In genomic region chr13:55361145-55361544, GRCm38 (mm10) we compare ENCODE assay signal across 10 mouse cellular contexts. TPM values are rescaled to one million over a fixed set of nuclear protein-coding genes. Genes with fewer than 3 reads are reported as not detected.
DNase-seq lines count a peak whose midpoint lies in the region; ATAC-seq and TF ChIP-seq lines count a peak whose summit lies in the region.
"Had no signal": no experiment of that assay in that cellular context is flagged by ENCODE, and none has a peak within 500 bp of the region (broad histone marks: within the 10 kb centered on the region; RNA-seq: fewer than 3 reads in every experiment).

No protein-coding gene starts in this region.

- no peaks in the 10 kb centered on the region for H3K9me3 ChIP-seq in megakaryocyte, embryonic 14.5 days
- no peaks in the 10 kb centered on the region for H3K9me3 ChIP-seq in forebrain, embryonic 13.5 days (replicated peaks)
- no peaks in the 10 kb centered on the region for H3K9me3 ChIP-seq in limb, embryonic 15.5 days
- H3K9me3 ChIP-seq in stomach, embryonic 16.5 days (replicated peaks; ENCODE audit: control insufficient read depth, low read length), result no peaks in the 10 kb centered on the region

- TF ChIP-seq POLR2A in cerebellum, adult 2 months (IDR thresholded peaks at IDR 0.05; ENCODE audit: borderline replicate concordance, insufficient read depth, low read length), result no peak

- no peak overlapping the region for H3K27ac ChIP-seq in forebrain, embryonic 13.5 days
- H3K27ac ChIP-seq in limb, embryonic 15.5 days, result no peak overlapping the region
- no peak overlapping the region for H3K27ac ChIP-seq in stomach, embryonic 16.5 days (ENCODE audit: low read length)
- H3K27ac ChIP-seq in cerebellum, adult 2 months (ENCODE audit: insufficient read depth, low read length), result no peak overlapping the region

- no peak for ATAC-seq in megakaryocyte, adult 5-6 weeks (ENCODE audit: poor library complexity, severe bottlenecking)
- ATAC-seq in forebrain, embryonic 13.5 days, result no peak
- ATAC-seq in limb, embryonic 15.5 days (ENCODE audit: insufficient number of reproducible peaks, low FRiP score, low TSS enrichment, low read depth), result no peak
- no peak for ATAC-seq in stomach, embryonic 16.5 days (ENCODE audit: insufficient read depth, low FRiP score)

- DNase-seq in embryo, embryonic 11 days, result no peak
- no peak for DNase-seq in adrenal gland, postnatal 4 days (ENCODE audit: low spot score in 2 of 2)
- no peak for DNase-seq in cerebellum, adult 2 months
- DNase-seq: adrenal gland, adult 2 months; right cerebral cortex, postnatal 14 days had no signal

- peaks cover 53% of the 10 kb centered on the region for H3K36me3 ChIP-seq in megakaryocyte, embryonic 14.5 days (replicated peaks; ENCODE audit: low read length)
- peaks cover 49% of the 10 kb centered on the region for H3K36me3 ChIP-seq in forebrain, embryonic 13.5 days (ENCODE audit: poor library complexity, severe bottlenecking)
- H3K36me3 ChIP-seq in limb, embryonic 15.5 days, result peaks cover 39% of the 10 kb centered on the region
- H3K36me3 ChIP-seq in stomach, embryonic 16.5 days (ENCODE audit: control insufficient read depth, insufficient read depth, low read length), result peaks cover 16% of the 10 kb centered on the region; the same call in 1 of the 2 replicates

- TF ChIP-seq CTCF in cerebellum, adult 2 months (IDR thresholded peaks at IDR 0.05; ENCODE audit: borderline replicate concordance, insufficient read depth, low read depth, low read length), result no peak

- H3K9ac ChIP-seq in forebrain, embryonic 13.5 days, result peak overlapping the region; percentile 93; the same call in 1 of the 2 replicates
- no peak overlapping the region for H3K9ac ChIP-seq in limb, embryonic 15.5 days
- peak overlapping the region; percentile 96 for H3K9ac ChIP-seq in stomach, embryonic 16.5 days (ENCODE audit: low read length)

- H3K4me1 ChIP-seq in megakaryocyte, embryonic 14.5 days, result peaks cover 66% of the 10 kb centered on the region
- peaks cover 25% of the 10 kb centered on the region for H3K4me1 ChIP-seq in forebrain, embryonic 13.5 days
- H3K4me1 ChIP-seq in limb, embryonic 15.5 days, result peaks cover 20% of the 10 kb centered on the region
- H3K4me1 ChIP-seq in stomach, embryonic 16.5 days (ENCODE audit: control insufficient read depth, insufficient read depth, low read length), result peaks cover 14% of the 10 kb centered on the region
- peaks cover 5% of the 10 kb centered on the region for H3K4me1 ChIP-seq in cerebellum, adult 2 months (ENCODE audit: control insufficient read depth, insufficient read depth, low read length)

- H3K4me2 ChIP-seq in forebrain, embryonic 13.5 days, result peak overlapping the region; percentile 91
- peak overlapping the region; percentile 67 for H3K4me2 ChIP-seq in limb, embryonic 15.5 days
- peak overlapping the region; percentile 77 for H3K4me2 ChIP-seq in stomach, embryonic 16.5 days (ENCODE audit: low read depth, low read length)

- peak overlapping the region; percentile 100 for H3K4me3 ChIP-seq in megakaryocyte, embryonic 14.5 days (replicated peaks)
- H3K4me3 ChIP-seq in forebrain, embryonic 13.5 days, result peak overlapping the region; percentile 98
- peak overlapping the region; percentile 90 for H3K4me3 ChIP-seq in limb, embryonic 15.5 days
- peak overlapping the region; percentile 99 for H3K4me3 ChIP-seq in stomach, embryonic 16.5 days (replicated peaks; ENCODE audit: low read length)
- no peak overlapping the region for H3K4me3 ChIP-seq in cerebellum, adult 2 months (replicated peaks; ENCODE audit: insufficient read depth, low read depth, low read length)

- H3K27me3 ChIP-seq in megakaryocyte, embryonic 14.5 days (replicated peaks), result no peaks in the 10 kb centered on the region
- peaks cover 8% of the 10 kb centered on the region for H3K27me3 ChIP-seq in forebrain, embryonic 13.5 days
- H3K27me3 ChIP-seq in limb, embryonic 15.5 days, result no peaks in the 10 kb centered on the region; the same call in 1 of the 2 replicates
- H3K27me3 ChIP-seq in stomach, embryonic 16.5 days (ENCODE audit: control insufficient read depth, insufficient read depth, low read length), result no peaks in the 10 kb centered on the region
- no peaks in the 10 kb centered on the region for H3K27me3 ChIP-seq in cerebellum, adult 2 months (ENCODE audit: control insufficient read depth, insufficient read depth, low read length)

RNA-seq across cellular contexts. Expression of gene Lman2, which starts 1.4 kb away (rescaled TPM):
- polyA plus RNA-seq in megakaryocyte, embryonic 14.5 days (2012; ENCODE audit: insufficient read depth, low replicate concordance), result 59.9 and 62.1 TPM in 2 replicates
- total RNA-seq in megakaryocyte, adult 5-6 weeks (2015), result 73.6 and 74.9 TPM in 2 replicates
- total RNA-seq in megakaryocyte, adult 5-6 weeks (2017), result 91.4 and 96.4 TPM in 2 replicates
- polyA plus RNA-seq in forebrain, embryonic 13.5 days (2015; fragmentation: Nextera tagmentation; extraction: Ambion mirVana), result 57.9 and 60.5 TPM in 2 replicates
- polyA plus RNA-seq in limb, embryonic 15.5 days (2015; fragmentation: Nextera tagmentation; extraction: Ambion mirVana), result 104 and 109 TPM in 2 replicates
- 112 and 113 TPM in 2 replicates for polyA plus RNA-seq in stomach, embryonic 16.5 days (2015; fragmentation: Nextera tagmentation; extraction: Ambion mirVana)
- 100 to 1,000 TPM; 105 to 114 TPM for total RNA-seq in adrenal gland, postnatal 4 days (2021)
- polyA plus RNA-seq in cerebellum, adult 2 months (2012; rRNA removed), result 65.1 and 66.7 TPM in 2 replicates

RNA-seq across cellular contexts. Expression of gene Rgs14, which starts 8.4 kb away (rescaled TPM):
- polyA plus RNA-seq in megakaryocyte, embryonic 14.5 days (2012; ENCODE audit: insufficient read depth, low replicate concordance), result 6.2 and 8.4 TPM in 2 replicates
- total RNA-seq in megakaryocyte, adult 5-6 weeks (2015), result 55.3 and 56.5 TPM in 2 replicates
- total RNA-seq in megakaryocyte, adult 5-6 weeks (2017), result 68.1 and 75.0 TPM in 2 replicates
- polyA plus RNA-seq in forebrain, embryonic 13.5 days (2015; fragmentation: Nextera tagmentation; extraction: Ambion mirVana), result 0.30 and 0.40 TPM in 2 replicates
- polyA plus RNA-seq in limb, embryonic 15.5 days (2015; fragmentation: Nextera tagmentation; extraction: Ambion mirVana), result 1.4 and 2.4 TPM in 2 replicates
- 1.00 and 1.6 TPM in 2 replicates for polyA plus RNA-seq in stomach, embryonic 16.5 days (2015; fragmentation: Nextera tagmentation; extraction: Ambion mirVana)
- 1 to 10 TPM; 1.0 to 1.1 TPM for total RNA-seq in adrenal gland, postnatal 4 days (2021)
- polyA plus RNA-seq in cerebellum, adult 2 months (2012; rRNA removed), result 0.30 and 0.46 TPM in 2 replicates

RNA-seq across cellular contexts. Expression of gene Mxd3, which starts 31.5 kb away (rescaled TPM):
- polyA plus RNA-seq in megakaryocyte, embryonic 14.5 days (2012; ENCODE audit: insufficient read depth, low replicate concordance), result 5.7 TPM in 1 of 2 replicates, not detected in the other
- total RNA-seq in megakaryocyte, adult 5-6 weeks (2015), result 33.1 and 36.5 TPM in 2 replicates
- total RNA-seq in megakaryocyte, adult 5-6 weeks (2017), result 31.4 and 36.1 TPM in 2 replicates
- polyA plus RNA-seq in forebrain, embryonic 13.5 days (2015; fragmentation: Nextera tagmentation; extraction: Ambion mirVana), result 42.8 and 44.6 TPM in 2 replicates
- 43.8 and 46.2 TPM in 2 replicates for polyA plus RNA-seq in limb, embryonic 15.5 days (2015; fragmentation: Nextera tagmentation; extraction: Ambion mirVana)
- polyA plus RNA-seq in stomach, embryonic 16.5 days (2015; fragmentation: Nextera tagmentation; extraction: Ambion mirVana), result 31.8 and 35.5 TPM in 2 replicates
- 10 to 100 TPM; 16.2 to 18.0 TPM for total RNA-seq in adrenal gland, postnatal 4 days (2021)
- 0.17 and 0.38 TPM in 2 replicates for polyA plus RNA-seq in cerebellum, adult 2 months (2012; rRNA removed)

RNA-seq across cellular contexts. Expression of gene Slc34a1, which starts 36.8 kb away (rescaled TPM):
- polyA plus RNA-seq in megakaryocyte, embryonic 14.5 days (2012; ENCODE audit: insufficient read depth, low replicate concordance), result not detected in 2 replicates
- total RNA-seq in megakaryocyte, adult 5-6 weeks (2015), result 0.39 and 0.58 TPM in 2 replicates
- 0.44 and 2.0 TPM in 2 replicates for total RNA-seq in megakaryocyte, adult 5-6 weeks (2017)
- polyA plus RNA-seq in forebrain, embryonic 13.5 days (2015; fragmentation: Nextera tagmentation; extraction: Ambion mirVana), result not detected in 2 replicates
- 0.20 TPM in 1 of 2 replicates, not detected in the other for polyA plus RNA-seq in limb, embryonic 15.5 days (2015; fragmentation: Nextera tagmentation; extraction: Ambion mirVana)
- polyA plus RNA-seq in stomach, embryonic 16.5 days (2015; fragmentation: Nextera tagmentation; extraction: Ambion mirVana), result 0.14 and 0.17 TPM in 2 replicates
- total RNA-seq in adrenal gland, postnatal 4 days (2021), result 100 to 1,000 TPM in 1 of 2 experiments, 1 to 10 TPM in 1; 3.5 to 132 TPM
- not detected in 2 replicates for polyA plus RNA-seq in cerebellum, adult 2 months (2012; rRNA removed)
- polyA plus RNA-seq: adrenal gland, adult 2 months had no signal

RNA-seq across cellular contexts. Expression of gene Rab24, which starts 39.4 kb away (rescaled TPM):
- 23.5 and 94.6 TPM in 2 replicates for polyA plus RNA-seq in megakaryocyte, embryonic 14.5 days (2012; ENCODE audit: insufficient read depth, low replicate concordance)
- total RNA-seq in megakaryocyte, adult 5-6 weeks (2015), result 228 and 247 TPM in 2 replicates
- 47.0 and 54.4 TPM in 2 replicates for total RNA-seq in megakaryocyte, adult 5-6 weeks (2017)
- polyA plus RNA-seq in forebrain, embryonic 13.5 days (2015; fragmentation: Nextera tagmentation; extraction: Ambion mirVana), result 102 and 105 TPM in 2 replicates
- polyA plus RNA-seq in limb, embryonic 15.5 days (2015; fragmentation: Nextera tagmentation; extraction: Ambion mirVana), result 110 and 119 TPM in 2 replicates
- 76.2 and 79.2 TPM in 2 replicates for polyA plus RNA-seq in stomach, embryonic 16.5 days (2015; fragmentation: Nextera tagmentation; extraction: Ambion mirVana)
- 10 to 100 TPM; 79.8 to 86.9 TPM for total RNA-seq in adrenal gland, postnatal 4 days (2021)
- polyA plus RNA-seq in cerebellum, adult 2 months (2012; rRNA removed), result 146 and 148 TPM in 2 replicates
